Mouse (Mus musculus): Measurements from ENCODE around the gene Ncor1. TPM values are rescaled to one million over a fixed set of nuclear protein-coding genes. Genes with fewer than 3 reads are reported as not detected.

Gene Ncor1
- polyA plus RNA-seq, 1 experiment from 2014 or later = 63.3 TPM

Other genes starting within 250 kb of the Ncor1 start
- gene Adora2b, start 209.6 kb downstream of the Ncor1 start, polyA plus RNA-seq (2015; fragmentation: Nextera tagmentation; extraction: Ambion mirVana) = 0.59 and 0.77 TPM in 2 replicates
- gene Zswim7, start 177.2 kb downstream of the Ncor1 start, polyA plus RNA-seq (2015; fragmentation: Nextera tagmentation; extraction: Ambion mirVana) = 8.1 and 8.5 TPM in 2 replicates
- 3.1 and 3.5 TPM in 2 replicates for gene Ttc19, start 177.1 kb downstream of the Ncor1 start, polyA plus RNA-seq (2015; fragmentation: Nextera tagmentation; extraction: Ambion mirVana)
- 3.4 and 3.6 TPM in 2 replicates for gene Pigl, start 81 bp downstream of the Ncor1 start, polyA plus RNA-seq (2015; fragmentation: Nextera tagmentation; extraction: Ambion mirVana)
- gene Cenpv, start 80.7 kb upstream of the Ncor1 start, polyA plus RNA-seq (2015; fragmentation: Nextera tagmentation; extraction: Ambion mirVana) = 14.4 and 15.7 TPM in 2 replicates
- 1,540 and 1,587 TPM in 2 replicates for gene Ubb, start 92.6 kb upstream of the Ncor1 start, polyA plus RNA-seq (2015; fragmentation: Nextera tagmentation; extraction: Ambion mirVana)
- gene Trpv2, start 115.9 kb upstream of the Ncor1 start, polyA plus RNA-seq (2015; fragmentation: Nextera tagmentation; extraction: Ambion mirVana) = 5.5 and 6.3 TPM in 2 replicates
- gene Lrrc75a, start 190.0 kb upstream of the Ncor1 start, polyA plus RNA-seq (2015; fragmentation: Nextera tagmentation; extraction: Ambion mirVana) = 1.7 and 2.0 TPM in 2 replicates
- gene Mmgt2, start 190.1 kb upstream of the Ncor1 start, polyA plus RNA-seq (2015; fragmentation: Nextera tagmentation; extraction: Ambion mirVana) = 7.2 and 7.8 TPM in 2 replicates

Measured in liver, embryonic 15.5 days (tissue).